26 mouse cellular contexts compared by ENCODE assay signal in the genomic region with DNA sequence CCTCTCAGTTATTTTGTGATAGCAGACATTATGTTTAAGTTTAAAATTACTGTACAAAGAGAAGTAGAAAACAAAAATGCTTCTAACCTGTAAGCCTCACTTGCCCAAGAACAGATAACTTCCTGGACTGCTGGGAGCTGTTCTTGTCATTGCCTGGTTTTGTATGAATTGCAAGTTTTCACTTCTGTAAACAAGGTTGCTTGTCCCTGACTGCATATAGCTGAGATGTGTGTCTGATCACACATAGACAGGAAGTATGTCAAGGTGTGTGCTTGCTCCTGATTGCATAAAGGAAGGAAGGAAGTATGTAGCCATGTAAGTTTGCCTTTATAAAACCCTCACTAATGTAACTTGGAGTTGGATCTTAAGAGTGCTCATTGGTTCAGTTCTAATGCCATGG.
DNase-seq lines count a peak whose midpoint lies in the region; ATAC-seq and TF ChIP-seq lines count a peak whose summit lies in the region.
"Had no signal": no experiment of that assay in that cellular context is flagged by ENCODE, and none has a peak within 500 bp of the region (broad histone marks: within the 10 kb centered on the region; RNA-seq: fewer than 3 reads in every experiment).

No protein-coding gene starts in this region.

- H3K79me2 ChIP-seq in MEL (ENCODE audit: control insufficient read depth, insufficient read depth, low read length, poor library complexity) = no peaks in the 10 kb centered on the region

- no peak for TF ChIP-seq EP300 in MEL (IDR thresholded peaks at IDR 0.05; ENCODE audit: low read depth in 1 of 2, low read length in 2 of 2)

- peak; percentile 8 for DNase-seq in MEL (ENCODE audit: low read depth, low spot score)
- DNase-seq in testis, postnatal 10 days (ENCODE audit: low spot score) = no peak
- DNase-seq: adrenal gland, postnatal 10 days; adrenal gland, postnatal 36 days; cerebellum, adult 18-20 months; cerebellum, adult 9-10 months; cerebellum, postnatal 25 days; forebrain, postnatal 0 days; gastrocnemius, adult 2 months; gastrocnemius, postnatal 14 days; heart, adult 18-20 months; heart, postnatal 10 days; heart, postnatal 36 days had no signal

- ATAC-seq in liver, embryonic 16.5 days (ENCODE audit: low read depth) = 0 out of 2 replicates have a peak, but pooled peaks have one; percentile 37
- ATAC-seq in liver, embryonic 12.5 days = no peak
- peak; percentile 84 for ATAC-seq in megakaryocyte, adult 5-6 weeks (ENCODE audit: poor library complexity, severe bottlenecking)
- ATAC-seq in intestine, postnatal 0 days = no peak
- ATAC-seq: CD4-positive, CD25-positive, alpha-beta regulatory T cell, adult 4 months; forebrain, embryonic 14.5 days; forebrain, postnatal 0 days; hindbrain, embryonic 16.5 days; intestine, embryonic 15.5 days; Patski had no signal

- no peaks in the 10 kb centered on the region for H3K27me3 ChIP-seq in liver, embryonic 16.5 days (ENCODE audit: control insufficient read depth, insufficient read depth, low read depth, low read length)
- H3K27me3 ChIP-seq in liver, embryonic 12.5 days (replicated peaks) = no peaks in the 10 kb centered on the region
- H3K27me3 ChIP-seq in MEL (ENCODE audit: control insufficient read depth in 1 of 2, insufficient read depth in 2 of 2, low read length in 2 of 2) = no peaks in the 10 kb centered on the region
- no peaks in the 10 kb centered on the region for H3K27me3 ChIP-seq in intestine, postnatal 0 days (replicated peaks; ENCODE audit: control insufficient read depth, insufficient read depth, low read length)
- H3K27me3 ChIP-seq: embryonic facial prominence, embryonic 12.5 days; embryonic facial prominence, embryonic 15.5 days; heart, embryonic 12.5 days; heart, embryonic 15.5 days; intestine, embryonic 15.5 days; Patski had no signal

- no peak overlapping the region for H3K4me2 ChIP-seq in liver, embryonic 16.5 days (ENCODE audit: low read depth, low read length)
- no peak overlapping the region for H3K4me2 ChIP-seq in liver, embryonic 12.5 days
- H3K4me2 ChIP-seq in intestine, postnatal 0 days (replicated peaks; ENCODE audit: low read depth) = no peak overlapping the region
- H3K4me2 ChIP-seq: embryonic facial prominence, embryonic 12.5 days; embryonic facial prominence, embryonic 15.5 days; heart, embryonic 12.5 days; heart, embryonic 15.5 days; intestine, embryonic 15.5 days had no signal

- H3K36me3 ChIP-seq in liver, embryonic 16.5 days (ENCODE audit: control insufficient read depth, insufficient read depth) = no peaks in the 10 kb centered on the region
- no peaks in the 10 kb centered on the region for H3K36me3 ChIP-seq in liver, embryonic 12.5 days
- peaks cover 0 to 2% of the 10 kb centered on the region in 2 experiments; a peak in 2 of 4 replicates for H3K36me3 ChIP-seq in MEL (ENCODE audit: control insufficient read depth in 1 of 2, insufficient read depth in 2 of 2, low read length in 2 of 2)
- H3K36me3 ChIP-seq in intestine, postnatal 0 days (ENCODE audit: control insufficient read depth, insufficient read depth) = no peaks in the 10 kb centered on the region
- H3K36me3 ChIP-seq: embryonic facial prominence, embryonic 12.5 days; embryonic facial prominence, embryonic 15.5 days; heart, embryonic 12.5 days; heart, embryonic 15.5 days; intestine, embryonic 15.5 days had no signal

- H3K9me3 ChIP-seq in liver, embryonic 16.5 days (replicated peaks; ENCODE audit: control insufficient read depth, low read length) = no peaks in the 10 kb centered on the region
- H3K9me3 ChIP-seq in liver, embryonic 12.5 days (replicated peaks) = no peaks in the 10 kb centered on the region
- H3K9me3 ChIP-seq in MEL (replicated peaks; ENCODE audit: insufficient read depth, low read length) = no peaks in the 10 kb centered on the region
- no peaks in the 10 kb centered on the region for H3K9me3 ChIP-seq in intestine, postnatal 0 days (ENCODE audit: control insufficient read depth)
- H3K9me3 ChIP-seq: embryonic facial prominence, embryonic 12.5 days; embryonic facial prominence, embryonic 15.5 days; heart, embryonic 12.5 days; heart, embryonic 15.5 days; intestine, embryonic 15.5 days had no signal

- no peaks in the 10 kb centered on the region for H3K4me1 ChIP-seq in liver, embryonic 16.5 days (ENCODE audit: control insufficient read depth, low read depth, low read length)
- no peaks in the 10 kb centered on the region for H3K4me1 ChIP-seq in liver, embryonic 12.5 days
- H3K4me1 ChIP-seq in MEL (ENCODE audit: control insufficient read depth in 1 of 2, insufficient read depth in 2 of 2, low read length in 2 of 2) = no peaks in the 10 kb centered on the region; a peak in 1 of 4 replicates
- H3K4me1 ChIP-seq in intestine, postnatal 0 days (replicated peaks; ENCODE audit: control insufficient read depth, insufficient read depth, low read length) = no peaks in the 10 kb centered on the region
- H3K4me1 ChIP-seq: embryonic facial prominence, embryonic 12.5 days; embryonic facial prominence, embryonic 15.5 days; heart, embryonic 12.5 days; heart, embryonic 15.5 days; intestine, embryonic 15.5 days had no signal

- TF ChIP-seq RAD21 in MEL (IDR thresholded peaks at IDR 0.05; ENCODE audit: low read depth, low read length) = no peak

- no peak overlapping the region for H3K4me3 ChIP-seq in liver, embryonic 16.5 days (ENCODE audit: low read depth, low read length)
- no peak overlapping the region for H3K4me3 ChIP-seq in liver, embryonic 12.5 days
- no peak overlapping the region for H3K4me3 ChIP-seq in MEL (ENCODE audit: control insufficient read depth in 1 of 2, insufficient read depth in 1 of 2, low read depth in 2 of 2, low read length in 2 of 2)
- no peak overlapping the region for H3K4me3 ChIP-seq in intestine, postnatal 0 days (ENCODE audit: low read depth, low read length)
- H3K4me3 ChIP-seq: embryonic facial prominence, embryonic 12.5 days; embryonic facial prominence, embryonic 15.5 days; gastrocnemius, adult 2 months; heart, embryonic 12.5 days; heart, embryonic 15.5 days; intestine, embryonic 15.5 days had no signal

- TF ChIP-seq CTCF in MEL (IDR thresholded peaks at IDR 0.05 in 2 of 3, conservative IDR thresholded peaks at IDR 0.05 in 1 of 3; ENCODE audit: control insufficient read depth in 1 of 3, insufficient read depth in 1 of 3, low read depth in 2 of 3, low read length in 3 of 3, poor library complexity in 1 of 3, severe bottlenecking in 1 of 3) = no peak
- TF ChIP-seq CTCF in intestine, postnatal 0 days (IDR thresholded peaks at IDR 0.05; ENCODE audit: low read depth) = no peak

- no peak overlapping the region for H3K27ac ChIP-seq in liver, embryonic 16.5 days (ENCODE audit: low read length)
- no peak overlapping the region for H3K27ac ChIP-seq in liver, embryonic 12.5 days
- H3K27ac ChIP-seq in MEL (ENCODE audit: control insufficient read depth, low read depth, low read length) = no peak overlapping the region
- no peak overlapping the region for H3K27ac ChIP-seq in intestine, postnatal 0 days (ENCODE audit: low read depth, low read length)
- H3K27ac ChIP-seq: embryonic facial prominence, embryonic 12.5 days; embryonic facial prominence, embryonic 15.5 days; gastrocnemius, adult 2 months; heart, embryonic 15.5 days; intestine, embryonic 15.5 days had no signal

- no peak for TF ChIP-seq POLR2A in MEL (IDR thresholded peaks at IDR 0.05; ENCODE audit: control insufficient read depth in 1 of 2, insufficient read depth in 1 of 2, low read depth in 1 of 2, low read length in 2 of 2, poor library complexity in 1 of 2)

- no peak overlapping the region for H3K9ac ChIP-seq in liver, embryonic 16.5 days (ENCODE audit: low read depth, low read length)
- no peak overlapping the region for H3K9ac ChIP-seq in liver, embryonic 12.5 days
- H3K9ac ChIP-seq in MEL (ENCODE audit: control insufficient read depth, low read depth, low read length, poor library complexity, severe bottlenecking) = no peak overlapping the region
- no peak overlapping the region for H3K9ac ChIP-seq in intestine, postnatal 0 days (ENCODE audit: low read depth, low read length)
- H3K9ac ChIP-seq: embryonic facial prominence, embryonic 12.5 days; embryonic facial prominence, embryonic 15.5 days; forebrain, postnatal 0 days; heart, embryonic 12.5 days; heart, embryonic 15.5 days; intestine, embryonic 15.5 days had no signal

TF ChIP-seq in MEL, 35 proteins besides CTCF, POLR2A, EP300 and RAD21:
- TF ChIP-seq GATA1 (IDR thresholded peaks at IDR 0.05; ENCODE audit: low read depth, low read length) (no peak), NRF1 (IDR thresholded peaks at IDR 0.05; ENCODE audit: insufficient read depth, low read depth, low read length, poor library complexity, severe bottlenecking) (no peak), USF1 (IDR thresholded peaks at IDR 0.05; ENCODE audit: low read depth, low read length) (no peak), MXI1 (IDR thresholded peaks at IDR 0.05; ENCODE audit: low read depth, low read length) (no peak), HCFC1 (IDR thresholded peaks at IDR 0.05; ENCODE audit: low read depth, low read length) (no peak), UBTF (IDR thresholded peaks at IDR 0.05; ENCODE audit: borderline replicate concordance, insufficient read depth, low read depth, low read length) (no peak), MAFK (IDR thresholded peaks at IDR 0.05; ENCODE audit: borderline replicate concordance, low read depth, low read length) (no peak), JUND (IDR thresholded peaks at IDR 0.05; ENCODE audit: low read depth, low read length) (no peak)
TF ChIP-seq in MEL: peak in this region for 0.

Comparison
In these comparisons a context has a peak if more than half of its experiments do, and no peak if none do; other contexts are left out.
1. ATAC-seq: peak in liver, embryonic 16.5 days (single experiment) and megakaryocyte, adult 5-6 weeks (single experiment); none in liver, embryonic 12.5 days (single experiment) and intestine, postnatal 0 days (single experiment).